Mouse (Mus musculus): Measurements from ENCODE around the gene Tmem255b. TPM values are rescaled to one million over a fixed set of nuclear protein-coding genes. Genes with fewer than 3 reads are reported as not detected.

The Tmem255b gene
- polyA plus RNA-seq, 1 experiment from 2014 or later = 2.6 TPM

DNA sequence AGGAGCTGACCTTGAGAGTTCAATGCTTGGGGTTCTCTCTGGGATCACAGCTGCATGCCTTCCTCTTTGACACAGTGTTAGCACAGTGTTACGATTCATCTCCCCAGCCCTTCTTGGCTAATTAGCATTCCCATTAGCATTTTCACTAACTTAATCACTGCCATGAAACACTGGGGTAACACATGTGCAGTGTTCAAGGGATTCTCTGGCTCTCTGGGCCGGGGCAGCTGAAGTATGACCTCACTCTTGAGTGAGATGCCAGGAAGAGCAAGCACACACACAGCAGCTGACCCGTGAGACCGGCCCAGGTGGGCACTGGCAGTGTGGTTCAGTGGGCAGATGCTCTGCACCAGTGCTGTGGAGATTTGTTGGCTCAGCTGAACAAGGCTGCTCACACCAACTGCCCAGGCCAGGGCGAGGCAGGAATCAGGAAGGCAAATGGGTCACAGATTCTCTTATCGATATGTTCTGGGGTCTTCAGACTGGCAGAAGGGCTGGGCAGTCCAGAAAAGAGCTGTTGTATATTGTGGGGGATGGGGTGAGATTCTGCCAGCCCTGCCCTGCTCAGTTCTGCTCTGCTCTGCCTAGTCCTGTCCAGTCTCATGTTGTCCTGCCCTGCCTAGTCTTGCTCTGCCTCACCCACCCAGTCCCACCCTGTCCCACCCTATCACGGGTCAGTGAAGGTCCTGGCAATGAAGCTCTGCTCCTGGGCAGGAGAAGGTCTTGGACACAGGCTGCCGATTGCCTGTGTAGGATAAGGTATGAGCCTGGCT, 19.5 kb downstream of the Tmem255b start:
- Histone ChIP-seq H3K27ac (ENCODE audit: low read length) (no peak overlapping the region), H3K27me3 (ENCODE audit: control insufficient read depth, insufficient read depth, low read length) (no peaks in the 10 kb centered on the region), H3K9me3 (ENCODE audit: control insufficient read depth, low read depth, low read length) (no peaks in the 10 kb centered on the region), H3K4me2 (replicated peaks; ENCODE audit: low read depth, low read length) (no peak overlapping the region), H3K36me3 (ENCODE audit: control insufficient read depth, insufficient read depth, low read length) (no peaks in the 10 kb centered on the region), H3K4me3 (ENCODE audit: low read depth, low read length) (no peak overlapping the region), H3K9ac (replicated peaks; ENCODE audit: low read depth, low read length) (no peak overlapping the region), H3K4me1 (ENCODE audit: control insufficient read depth, insufficient read depth, low read length) (no peaks in the 10 kb centered on the region)
- 65% methylated on average over 8 of the region's 8 CpGs for WGBS
- no peak for ATAC-seq (ENCODE audit: insufficient number of reproducible peaks, insufficient read depth, low FRiP score, low read depth)

DNA sequence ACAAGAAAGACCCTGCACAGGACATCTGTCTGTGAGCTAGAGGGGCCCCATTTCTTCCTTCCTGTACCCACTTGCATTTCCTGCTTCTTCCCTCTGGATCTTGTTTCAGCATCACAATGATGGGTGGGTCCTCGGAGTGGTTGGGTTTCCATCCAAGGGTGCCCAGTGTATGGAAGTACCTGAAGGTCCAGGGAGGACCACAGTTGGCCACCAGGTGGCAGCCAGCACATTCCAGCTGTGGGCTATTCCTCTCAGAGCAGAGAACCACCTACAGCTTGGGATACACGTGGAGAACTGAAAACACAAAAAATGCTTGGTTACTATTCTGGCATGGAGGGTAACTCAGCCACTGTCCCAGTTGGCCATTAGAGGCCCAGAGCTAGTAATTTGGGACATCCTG, 20.3 kb downstream of the Tmem255b start:
- H3K4me3 ChIP-seq (ENCODE audit: low read depth, low read length) = no peak overlapping the region

DNA sequence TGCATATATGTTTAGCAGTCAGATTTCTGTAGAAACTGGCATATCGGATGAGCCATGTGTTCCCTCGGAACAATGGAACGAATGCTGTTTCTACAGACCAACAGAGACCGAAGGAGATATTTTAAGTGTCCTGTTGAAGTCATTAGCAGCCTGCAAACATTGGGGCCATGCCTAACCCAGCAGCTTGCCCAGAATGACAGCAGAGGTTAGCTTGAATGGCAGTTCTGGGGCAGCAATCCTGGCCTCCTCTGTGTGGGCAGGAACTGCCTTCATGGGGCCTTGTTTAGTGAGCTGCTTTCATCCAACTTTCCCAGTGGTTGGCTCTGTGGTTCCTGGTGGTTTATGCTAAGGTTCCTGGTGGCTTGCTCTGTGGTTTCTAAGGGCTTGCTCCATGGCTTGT, 24.4 kb downstream of the Tmem255b start:
- Histone ChIP-seq H3K27ac (ENCODE audit: low read length) (no peak overlapping the region), H3K36me3 (ENCODE audit: control insufficient read depth, insufficient read depth, low read length) (no peaks in the 10 kb centered on the region), H3K27me3 (ENCODE audit: control insufficient read depth, insufficient read depth, low read length) (no peaks in the 10 kb centered on the region), H3K9ac (replicated peaks; ENCODE audit: low read depth, low read length) (no peak overlapping the region), H3K4me2 (replicated peaks; ENCODE audit: low read depth, low read length) (no peak overlapping the region), H3K9me3 (ENCODE audit: control insufficient read depth, low read depth, low read length) (no peaks in the 10 kb centered on the region), H3K4me1 (ENCODE audit: control insufficient read depth, insufficient read depth, low read length) (no peaks in the 10 kb centered on the region), H3K4me3 (ENCODE audit: low read depth, low read length) (no peak overlapping the region)
- WGBS = 96% methylated on average over 4 of the region's 4 CpGs
- no peak for ATAC-seq (ENCODE audit: insufficient number of reproducible peaks, insufficient read depth, low FRiP score, low read depth)

More for the DNA sequence above, 20.3 kb downstream of the Tmem255b start:
- no peaks in the 10 kb centered on the region for H3K9me3 ChIP-seq (ENCODE audit: control insufficient read depth, low read depth, low read length)
- no peak overlapping the region for H3K4me2 ChIP-seq (replicated peaks; ENCODE audit: low read depth, low read length)
- no peak; the same call in 1 of the 2 replicates for ATAC-seq (ENCODE audit: insufficient number of reproducible peaks, insufficient read depth, low FRiP score, low read depth)
- H3K4me1 ChIP-seq (ENCODE audit: control insufficient read depth, insufficient read depth, low read length) = no peaks in the 10 kb centered on the region
- H3K9ac ChIP-seq (replicated peaks; ENCODE audit: low read depth, low read length) = no peak overlapping the region
- no peak overlapping the region for H3K27ac ChIP-seq (ENCODE audit: low read length)
- 19% methylated on average over 2 of the region's 2 CpGs for WGBS
- no peaks in the 10 kb centered on the region for H3K36me3 ChIP-seq (ENCODE audit: control insufficient read depth, insufficient read depth, low read length)
- H3K27me3 ChIP-seq (ENCODE audit: control insufficient read depth, insufficient read depth, low read length) = no peaks in the 10 kb centered on the region

GRCm38 (mm10) chr8:13461085-13461765, 26.2 kb downstream of the Tmem255b start:
- H3K9me3 ChIP-seq (ENCODE audit: control insufficient read depth, low read depth, low read length) = no peaks in the 10 kb centered on the region
- H3K4me3 ChIP-seq (ENCODE audit: low read depth, low read length) = no peak overlapping the region
- no peaks in the 10 kb centered on the region for H3K36me3 ChIP-seq (ENCODE audit: control insufficient read depth, insufficient read depth, low read length)
- WGBS = 78% methylated on average over 17 of the region's 17 CpGs
- no peak for ATAC-seq (ENCODE audit: insufficient number of reproducible peaks, insufficient read depth, low FRiP score, low read depth)
- no peaks in the 10 kb centered on the region for H3K27me3 ChIP-seq (ENCODE audit: control insufficient read depth, insufficient read depth, low read length)
- H3K4me1 ChIP-seq (ENCODE audit: control insufficient read depth, insufficient read depth, low read length) = no peaks in the 10 kb centered on the region
- H3K4me2 ChIP-seq (replicated peaks; ENCODE audit: low read depth, low read length) = no peak overlapping the region
- no peak overlapping the region for H3K27ac ChIP-seq (ENCODE audit: low read length)
- H3K9ac ChIP-seq (replicated peaks; ENCODE audit: low read depth, low read length) = no peak overlapping the region

GRCm38 (mm10) chr8:13461843-13462242, 26.9 kb downstream of the Tmem255b start:
- H3K27me3 ChIP-seq (ENCODE audit: control insufficient read depth, insufficient read depth, low read length) = no peaks in the 10 kb centered on the region
- no peak for ATAC-seq (ENCODE audit: insufficient number of reproducible peaks, insufficient read depth, low FRiP score, low read depth)
- 38% methylated on average over 4 of the region's 4 CpGs for WGBS
- no peak overlapping the region for H3K9ac ChIP-seq (replicated peaks; ENCODE audit: low read depth, low read length)
- no peak overlapping the region for H3K4me3 ChIP-seq (ENCODE audit: low read depth, low read length)
- no peak overlapping the region for H3K27ac ChIP-seq (ENCODE audit: low read length)
- no peaks in the 10 kb centered on the region for H3K36me3 ChIP-seq (ENCODE audit: control insufficient read depth, insufficient read depth, low read length)
- H3K4me1 ChIP-seq (ENCODE audit: control insufficient read depth, insufficient read depth, low read length) = no peaks in the 10 kb centered on the region
- H3K4me2 ChIP-seq (replicated peaks; ENCODE audit: low read depth, low read length) = no peak overlapping the region
- H3K9me3 ChIP-seq (ENCODE audit: control insufficient read depth, low read depth, low read length) = no peaks in the 10 kb centered on the region

- Histone ChIP-seq H3K4me1 (ENCODE audit: control insufficient read depth, insufficient read depth, low read length) (no peaks in the 10 kb centered on the region), H3K36me3 (ENCODE audit: control insufficient read depth, insufficient read depth, low read length) (no peaks in the 10 kb centered on the region), H3K4me3 (ENCODE audit: low read depth, low read length) (no peak overlapping the region), H3K27ac (ENCODE audit: low read length) (no peak overlapping the region), H3K4me2 (replicated peaks; ENCODE audit: low read depth, low read length) (no peak overlapping the region), H3K9ac (replicated peaks; ENCODE audit: low read depth, low read length) (no peak overlapping the region), H3K27me3 (ENCODE audit: control insufficient read depth, insufficient read depth, low read length) (no peaks in the 10 kb centered on the region), H3K9me3 (ENCODE audit: control insufficient read depth, low read depth, low read length) (no peaks in the 10 kb centered on the region)
- WGBS = 71% methylated on average over 10 of the region's 10 CpGs
- ATAC-seq (ENCODE audit: insufficient number of reproducible peaks, insufficient read depth, low FRiP score, low read depth) = no peak
Observed at GRCm38 (mm10) chr8:13462392-13462791, 27.4 kb downstream of the Tmem255b start.

DNA sequence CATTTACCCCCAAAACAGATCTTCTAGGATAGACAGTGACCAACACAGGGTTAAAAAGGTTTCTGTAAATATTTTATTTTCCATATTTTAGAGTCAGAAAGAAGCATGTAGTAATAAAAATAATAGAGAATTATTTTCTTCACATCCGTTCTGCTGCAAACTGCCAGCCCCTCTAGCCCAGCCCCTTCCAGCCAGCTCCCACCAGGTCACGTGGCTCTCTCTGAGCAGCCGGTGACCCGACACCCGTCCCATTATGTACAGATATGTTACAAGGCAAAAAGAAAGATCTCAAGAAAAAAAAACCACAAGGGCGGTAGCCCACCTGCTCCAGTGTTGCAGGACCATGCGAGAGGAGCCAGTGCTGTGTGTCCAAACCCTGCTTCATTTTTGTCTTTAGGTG, 30.3 kb downstream of the Tmem255b start:
- H3K4me3 ChIP-seq (ENCODE audit: low read depth, low read length) = no peak overlapping the region
- H3K9ac ChIP-seq (replicated peaks; ENCODE audit: low read depth, low read length) = no peak overlapping the region
- no peaks in the 10 kb centered on the region; the same call in 1 of the 2 replicates for H3K36me3 ChIP-seq (ENCODE audit: control insufficient read depth, insufficient read depth, low read length)
- no peaks in the 10 kb centered on the region for H3K27me3 ChIP-seq (ENCODE audit: control insufficient read depth, insufficient read depth, low read length)
- ATAC-seq (ENCODE audit: insufficient number of reproducible peaks, insufficient read depth, low FRiP score, low read depth) = no peak; the same call in 1 of the 2 replicates
- no peak overlapping the region for H3K27ac ChIP-seq (ENCODE audit: low read length)
- H3K4me1 ChIP-seq (ENCODE audit: control insufficient read depth, insufficient read depth, low read length) = no peaks in the 10 kb centered on the region
- H3K4me2 ChIP-seq (replicated peaks; ENCODE audit: low read depth, low read length) = no peak overlapping the region
- no peaks in the 10 kb centered on the region for H3K9me3 ChIP-seq (ENCODE audit: control insufficient read depth, low read depth, low read length)
- WGBS = 41% methylated on average over 7 of the region's 7 CpGs

DNA sequence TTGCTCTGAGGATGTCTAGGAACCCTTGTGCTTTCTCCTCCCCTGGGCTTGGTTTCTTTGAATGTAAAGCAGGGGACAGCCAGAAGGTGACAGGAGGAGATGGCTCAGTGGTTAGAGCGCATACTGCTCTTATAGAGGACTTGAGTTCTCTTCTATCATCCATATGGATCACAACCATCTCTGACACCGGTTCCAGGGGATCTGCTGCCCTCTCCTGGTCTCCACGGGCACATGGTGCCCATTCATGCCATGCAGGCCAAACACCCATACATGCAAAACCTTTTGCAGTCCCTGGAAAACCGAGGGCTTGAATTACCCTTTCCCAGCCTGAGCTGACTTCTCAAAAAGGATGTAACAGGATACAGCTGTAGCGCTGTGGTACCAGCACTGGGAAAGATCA, 32.0 kb downstream of the Tmem255b start:
- Histone ChIP-seq H3K27me3 (ENCODE audit: control insufficient read depth, insufficient read depth, low read length) (no peaks in the 10 kb centered on the region), H3K27ac (ENCODE audit: low read length) (no peak overlapping the region), H3K9ac (replicated peaks; ENCODE audit: low read depth, low read length) (no peak overlapping the region), H3K4me2 (replicated peaks; ENCODE audit: low read depth, low read length) (no peak overlapping the region), H3K4me1 (ENCODE audit: control insufficient read depth, insufficient read depth, low read length) (no peaks in the 10 kb centered on the region), H3K9me3 (ENCODE audit: control insufficient read depth, low read depth, low read length) (no peaks in the 10 kb centered on the region), H3K4me3 (ENCODE audit: low read depth, low read length) (no peak overlapping the region), H3K36me3 (ENCODE audit: control insufficient read depth, insufficient read depth, low read length) (no peaks in the 10 kb centered on the region; the same call in 1 of the 2 replicates)
- 62% methylated on average over 5 of the region's 5 CpGs for WGBS
- ATAC-seq (ENCODE audit: insufficient number of reproducible peaks, insufficient read depth, low FRiP score, low read depth) = no peak
